Mouse (Mus musculus) right cerebral cortex, postnatal 25 days (tissue): Measurements from ENCODE around the gene Gucy1b2.

Experiments
- DNase-seq: peaks from one replicate; pipeline ENCODE4 v3.0.0; 2022

Gucy1b2 gene

GRCm38 (mm10) chr14:62456239-62456747 lies at the start of gene Gucy1b2:
Gene Gucy1b2 (minus strand): TSS chr14:62456289.
- no peak for DNase-seq

GRCm38 (mm10) chr14:62497391-62497790 lies 41.3 kb upstream of the Gucy1b2 start:
- no peak for DNase-seq

- no peak for DNase-seq
Measured at GRCm38 (mm10) chr14:62496501-62496900, 40.4 kb upstream of the Gucy1b2 start.

GRCm38 (mm10) chr14:62493456-62493855 lies 37.4 kb upstream of the Gucy1b2 start:
- peak; percentile 25 for DNase-seq

GRCm38 (mm10) chr14:62492196-62492850 lies 36.2 kb upstream of the Gucy1b2 start:
- peak; percentile 52 for DNase-seq

GRCm38 (mm10) chr14:62488270-62488669 lies 32.2 kb upstream of the Gucy1b2 start:
- no peak for DNase-seq

GRCm38 (mm10) chr14:62481381-62481780 lies 25.3 kb upstream of the Gucy1b2 start:
- no peak for DNase-seq

- DNase-seq, result no peak
Measured at GRCm38 (mm10) chr14:62479395-62479794, 23.3 kb upstream of the Gucy1b2 start.

GRCm38 (mm10) chr14:62474481-62474880 lies 18.4 kb upstream of the Gucy1b2 start:
- DNase-seq, result no peak

GRCm38 (mm10) chr14:62472061-62472460 lies 16.0 kb upstream of the Gucy1b2 start:
- no peak for DNase-seq

- DNase-seq, result no peak
Measured at GRCm38 (mm10) chr14:62468753-62469125, 12.7 kb upstream of the Gucy1b2 start.

- DNase-seq, result no peak
Measured at GRCm38 (mm10) chr14:62468119-62468752, 12.1 kb upstream of the Gucy1b2 start.

- DNase-seq, result no peak
Measured at GRCm38 (mm10) chr14:62464966-62465365, 8.9 kb upstream of the Gucy1b2 start.

GRCm38 (mm10) chr14:62459541-62459940 lies 3.5 kb upstream of the Gucy1b2 start:
- DNase-seq, result no peak

- DNase-seq, result peak; percentile 86
Measured at GRCm38 (mm10) chr14:62457420-62458181, 1.5 kb upstream of the Gucy1b2 start.

GRCm38 (mm10) chr14:62455570-62455879 lies 564 bp downstream of the Gucy1b2 start:
- no peak for DNase-seq

GRCm38 (mm10) chr14:62454760-62455569 lies 1.1 kb downstream of the Gucy1b2 start:
- DNase-seq, result no peak

GRCm38 (mm10) chr14:62454136-62454535 lies 2.0 kb downstream of the Gucy1b2 start:
- DNase-seq, result no peak

GRCm38 (mm10) chr14:62453276-62453675 lies 2.8 kb downstream of the Gucy1b2 start:
- no peak for DNase-seq

- DNase-seq, result no peak
Measured at GRCm38 (mm10) chr14:62450706-62451105, 5.4 kb downstream of the Gucy1b2 start.

- DNase-seq, result no peak
Measured at GRCm38 (mm10) chr14:62447214-62447548, 8.9 kb downstream of the Gucy1b2 start.

- no peak for DNase-seq
Measured at GRCm38 (mm10) chr14:62446385-62447213, 9.5 kb downstream of the Gucy1b2 start.
